Mouse (Mus musculus) MEL (cell line): ENCODE data around the gene Tnip2. TPM values are rescaled to one million over a fixed set of nuclear protein-coding genes. Genes with fewer than 3 reads are reported as not detected.

Experiments used
- DNase-seq: peaks from one replicate; pipeline ENCODE4 v3.0.0; 2011; ENCODE audit warnings: low read depth, low spot score
- H3K27ac ChIP-seq: 2 replicates; pipeline ENCODE4 v1.5.1; 2012; ENCODE audit warnings: low read depth, mild to moderate bottlenecking, control low read depth, low read length, moderate library complexity; ENCODE audit not compliant: control insufficient read depth
- H3K27me3 ChIP-seq, 2 experiments: fragments of 150-350 bp in 1 of 2; sonication (generic) in 1 of 2; 2 replicates each; pipeline ENCODE4 v1.6.1; 2012; ENCODE audit warnings: low read length in 2 of 2, mild to moderate bottlenecking in 2 of 2, improper control_type of control experiment in 1 of 2, moderate library complexity in 1 of 2; ENCODE audit not compliant: insufficient read depth in 2 of 2, control insufficient read depth in 1 of 2
- H3K36me3 ChIP-seq, 2 experiments: 2 replicates each; pipeline ENCODE4 v1.6.1; 2012 to 2014; ENCODE audit warnings: low read length in 2 of 2, improper control_type of control experiment in 1 of 2, inconsistent platforms in 1 of 2, mild to moderate bottlenecking in 1 of 2; ENCODE audit not compliant: insufficient read depth in 2 of 2, control insufficient read depth in 1 of 2
- H3K4me1 ChIP-seq, 2 experiments: fragments of 150-350 bp in 1 of 2; sonication (generic) in 1 of 2; 2 replicates each; pipeline ENCODE4 v1.6.1; 2012; ENCODE audit warnings: low read length in 2 of 2, improper control_type of control experiment in 1 of 2, mild to moderate bottlenecking in 1 of 2; ENCODE audit not compliant: insufficient read depth in 2 of 2, control insufficient read depth in 1 of 2
- H3K4me3 ChIP-seq, 2 experiments: fragments of 150-350 bp in 1 of 2; sonication (generic) in 1 of 2; 2 replicates each; pipeline ENCODE4 v1.5.1; 2012; ENCODE audit warnings: low read depth in 2 of 2, low read length in 2 of 2, mild to moderate bottlenecking in 2 of 2, moderate library complexity in 2 of 2, control low read depth in 1 of 2, improper control_type of control experiment in 1 of 2; ENCODE audit not compliant: control insufficient read depth in 1 of 2, insufficient read depth in 1 of 2
- H3K79me2 ChIP-seq: 2 replicates; pipeline ENCODE4 v1.6.1; 2012; ENCODE audit warnings: mild to moderate bottlenecking, low read length, moderate library complexity; ENCODE audit not compliant: control insufficient read depth, poor library complexity, insufficient read depth
- H3K9ac ChIP-seq: 2 replicates; pipeline ENCODE4 v1.6.1; 2012; ENCODE audit warnings: low read depth, mild to moderate bottlenecking, control low read depth, low read length, moderate library complexity; ENCODE audit not compliant: control insufficient read depth, poor library complexity, severe bottlenecking
- H3K9me3 ChIP-seq: fragments of 150-350 bp; sonication (generic); replicated peaks from 2 replicates; pipeline ENCODE4 v1.6.1; 2012; ENCODE audit warnings: mild to moderate bottlenecking, low read length, improper control_type of control experiment, moderate library complexity; ENCODE audit not compliant: insufficient read depth
- EP300 ChIP-seq, 2 experiments: IDR thresholded peaks; 2 replicates each; pipeline ENCODE4 v1.6.1; 2011; ENCODE audit warnings: improper control_type of control experiment in 2 of 2, low read length in 2 of 2, low read depth in 1 of 2, mild to moderate bottlenecking in 1 of 2
- GABPA ChIP-seq: IDR thresholded peaks from 2 replicates; pipeline ENCODE4 v1.6.1; 2012; ENCODE audit warnings: low read depth, mild to moderate bottlenecking, inconsistent platforms, low read length, improper control_type of control experiment, moderate library complexity
- HCFC1 ChIP-seq: IDR thresholded peaks from 2 replicates; pipeline ENCODE4 v1.6.1; 2012; ENCODE audit warnings: low read depth, mild to moderate bottlenecking, inconsistent platforms, low read length, improper control_type of control experiment, moderate library complexity
- KAT2A ChIP-seq: conservative IDR thresholded peaks from 2 replicates; pipeline ENCODE4 v1.6.1; 2012; ENCODE audit warnings: low read depth, low read length, improper control_type of control experiment, inconsistent platforms
- MAX ChIP-seq: IDR thresholded peaks from 2 replicates; pipeline ENCODE4 v1.6.1; 2011; ENCODE audit warnings: low read length, improper control_type of control experiment
- MXI1 ChIP-seq: IDR thresholded peaks from 2 replicates; pipeline ENCODE4 v1.6.1; 2011; ENCODE audit warnings: mild to moderate bottlenecking, low read depth, low read length, improper control_type of control experiment
- MYC ChIP-seq: IDR thresholded peaks from 2 replicates; pipeline ENCODE4 v1.6.1; 2011; ENCODE audit warnings: low read depth, mild to moderate bottlenecking, low read length, improper control_type of control experiment, moderate library complexity
- NELFE ChIP-seq: IDR thresholded peaks from 2 replicates; pipeline ENCODE4 v1.6.1; 2011; ENCODE audit warnings: low read depth, low read length, improper control_type of control experiment
- NRF1 ChIP-seq: IDR thresholded peaks from 2 replicates; pipeline ENCODE4 v1.6.1; 2014; ENCODE audit warnings: low read depth, mild to moderate bottlenecking, inconsistent platforms, low read length, improper control_type of control experiment, moderate library complexity; ENCODE audit not compliant: poor library complexity, insufficient read depth, severe bottlenecking
- POLR2A ChIP-seq, 2 experiments: IDR thresholded peaks; 2 replicates each; pipeline ENCODE4 v1.6.1; 2011 to 2012; ENCODE audit warnings: low read length in 2 of 2, mild to moderate bottlenecking in 2 of 2, control low read depth in 1 of 2, improper control_type of control experiment in 1 of 2, low read depth in 1 of 2, moderate library complexity in 1 of 2; ENCODE audit not compliant: control insufficient read depth in 1 of 2, insufficient read depth in 1 of 2, poor library complexity in 1 of 2
- SIN3A ChIP-seq: IDR thresholded peaks from 2 replicates; pipeline ENCODE4 v1.6.1; 2012; ENCODE audit warnings: low read length, improper control_type of control experiment, inconsistent platforms
- SMC3 ChIP-seq: IDR thresholded peaks from 2 replicates; pipeline ENCODE4 v1.6.1; 2011; ENCODE audit warnings: low read depth, low read length, improper control_type of control experiment
- USF1 ChIP-seq: IDR thresholded peaks from 2 replicates; pipeline ENCODE4 v1.6.1; 2014; ENCODE audit warnings: low read depth, mild to moderate bottlenecking, inconsistent platforms, low read length, improper control_type of control experiment, moderate library complexity
- USF2 ChIP-seq, 2 experiments: IDR thresholded peaks; 2 replicates each; pipeline ENCODE4 v1.6.1; 2011 to 2012; ENCODE audit warnings: improper control_type of control experiment in 2 of 2, low read length in 2 of 2, borderline replicate concordance in 1 of 2, inconsistent platforms in 1 of 2, low read depth in 1 of 2, mild to moderate bottlenecking in 1 of 2; ENCODE audit not compliant: insufficient read depth in 1 of 2
- polyA plus RNA-seq, 2 experiments: library from polyadenylated mRNA; stranded (reverse) in 1 of 2; unstranded in 1 of 2; fragments of >175 nt in 1 of 2; fragments of >200 nt in 1 of 2; gene quantifications; 2 replicates each; pipeline versions ENCODE4 v1.2.1 to v1.2.4; 2012; ENCODE audit warnings: low replicate concordance in 2 of 2, low read depth in 1 of 2; ENCODE audit not compliant: insufficient read length in 2 of 2, insufficient read depth in 1 of 2, missing spikeins in 1 of 2
- total RNA-seq: library from RNA; depleted of rRNA; stranded (reverse); fragments of 300-350 nt; gene quantifications from 2 replicates; pipeline ENCODE4 v1.2.3, GENCODE M21; 2012

The Tnip2 gene
- total and polyA plus RNA-seq, 3 experiments, result 27.0 to 89.4 (median 30.6) TPM

DNA sequence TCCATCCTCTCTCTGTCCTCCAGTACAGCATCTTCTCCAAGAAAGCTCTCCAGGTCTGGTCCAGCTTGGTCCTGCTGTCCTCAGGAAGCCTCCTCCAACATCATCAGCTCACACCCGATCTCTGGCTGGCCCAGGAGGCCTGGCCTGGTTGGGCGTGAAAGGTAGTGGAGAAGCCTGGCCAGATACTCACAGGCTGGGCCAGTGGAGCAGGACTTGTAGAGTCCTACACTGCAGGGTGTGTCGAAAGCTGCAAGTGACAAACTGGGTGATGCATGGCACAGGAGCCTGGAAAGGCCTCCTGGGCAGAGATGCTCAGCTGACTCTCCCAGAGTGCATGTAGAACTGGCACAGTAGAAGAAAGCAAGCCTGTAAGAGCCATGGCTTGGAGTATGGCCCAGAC, 7.5 kb upstream of the Tnip2 start:
- Histone ChIP-seq H3K9me3 (no peaks in the 10 kb centered on the region), H3K27ac (no peak overlapping the region), H3K4me3 (no peak overlapping the region), H3K36me3 (peaks cover 0 to 13% of the 10 kb centered on the region in 2 experiments; a peak in 2 of 4 replicates), H3K79me2 (peaks cover under 1% of the 10 kb centered on the region), H3K27me3 (no peaks in the 10 kb centered on the region), H3K9ac (no peak overlapping the region), H3K4me1 (peaks cover 8 to 18% of the 10 kb centered on the region in 2 experiments)
- DNase-seq, result no peak
- TF ChIP-seq POLR2A (IDR thresholded peaks at IDR 0.05; ENCODE audit: control insufficient read depth in 1 of 2, insufficient read depth in 1 of 2, low read depth in 1 of 2, low read length in 2 of 2, poor library complexity in 1 of 2), result no peak

DNA sequence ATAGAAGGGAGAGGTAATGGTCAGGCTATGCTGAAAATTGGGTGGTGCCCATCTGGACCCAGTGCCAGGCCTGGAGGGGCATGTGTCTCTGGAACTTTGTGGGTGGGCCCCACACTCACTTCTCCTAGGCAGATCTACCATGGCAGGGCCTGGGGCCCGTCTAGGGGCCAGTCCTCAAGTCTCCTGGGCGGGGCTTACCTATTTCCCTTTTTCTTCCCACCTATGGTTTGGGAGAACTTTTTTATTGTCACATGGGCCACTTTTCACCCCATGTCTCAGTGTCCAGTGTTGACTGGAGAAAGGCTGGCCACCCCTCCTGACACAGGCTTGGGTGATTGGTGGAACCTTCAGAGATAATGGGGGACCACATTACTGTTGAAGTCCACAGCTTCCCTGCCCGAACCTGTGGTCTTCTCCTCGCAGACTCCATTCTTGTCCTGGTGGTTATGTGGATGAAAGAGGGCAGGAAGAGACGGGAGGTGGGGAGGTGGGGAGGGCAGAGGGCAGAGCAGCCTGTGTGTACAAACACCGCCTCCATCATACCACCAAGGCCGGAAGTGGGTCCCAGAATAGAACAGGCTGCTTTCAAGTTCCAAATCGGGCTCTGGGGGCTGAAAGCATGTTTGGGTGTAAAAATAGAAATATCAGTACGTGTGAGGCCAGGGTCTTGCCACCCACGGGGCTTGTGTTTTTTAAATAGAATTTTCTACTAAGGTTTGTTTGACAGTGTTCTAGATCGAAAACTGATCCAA, 6.8 kb upstream of the Tnip2 start:
- peak; percentile 64 for DNase-seq
- H3K4me1 ChIP-seq, result peaks cover 12 to 17% of the 10 kb centered on the region in 2 experiments
- H3K79me2 ChIP-seq, result no peaks in the 10 kb centered on the region
- peaks cover 0 to 16% of the 10 kb centered on the region in 2 experiments; a peak in 2 of 4 replicates for H3K36me3 ChIP-seq
- H3K27ac ChIP-seq, result peak overlapping the region; percentile 26; the same call in 1 of the 2 replicates
- 0 out of 4 replicates have a peak overlapping the region, but pooled peaks of 1 of the 2 experiments have one; percentile 3 for H3K4me3 ChIP-seq
- H3K9me3 ChIP-seq, result no peaks in the 10 kb centered on the region
- peak overlapping the region; percentile 27 for H3K9ac ChIP-seq
- no peaks in the 10 kb centered on the region for H3K27me3 ChIP-seq
- TF ChIP-seq MAX (0 out of 2 replicates have a peak, but pooled peaks have one; percentile 46), NELFE (no peak), KAT2A (no peak), GABPA (no peak), NRF1 (no peak), MYC (0 out of 2 replicates have a peak, but pooled peaks have one; percentile 13), HCFC1 (peak; percentile 19; the same call in 1 of the 2 replicates), EP300 (IDR thresholded peaks at IDR 0.05; ENCODE audit: low read depth in 1 of 2, low read length in 2 of 2) (peak in 1 of 2 experiments; percentile 51; a peak in 1 of 4 replicates), SMC3 (no peak), MXI1 (peak; percentile 58), SIN3A (no peak), USF1 (peak; percentile 65), USF2 (IDR thresholded peaks at IDR 0.05; ENCODE audit: borderline replicate concordance in 1 of 2, insufficient read depth in 1 of 2, low read depth in 1 of 2, low read length in 2 of 2) (0 out of 4 replicates have a peak, but pooled peaks of 1 of the 2 experiments have one; percentile 8)
